Mouse (Mus musculus) liver, adult 2 months (tissue): Measurements from ENCODE around the gene Ipmk. TPM values are rescaled to one million over a fixed set of nuclear protein-coding genes. Genes with fewer than 3 reads are reported as not detected.
"Not testable (repeated sequence)": the region's sequence is repeated elsewhere in the genome, so short reads cannot be mapped to it uniquely, and the experiment has no call there.

Source experiments
- DNase-seq: peaks from one replicate; pipeline ENCODE4 v3.0.0-alpha.2; 2011; ENCODE audit warnings: low read depth, low spot score; ENCODE audit errors: extremely low read depth
- H3K27ac ChIP-seq: fragments of 200-500 bp; replicated peaks from 2 replicates; pipeline ENCODE4 v1.5.1; 2012; ENCODE audit warnings: low read depth, mild to moderate bottlenecking, control low read depth, inconsistent platforms, low read length; ENCODE audit not compliant: insufficient read depth
- H3K27me3 ChIP-seq: fragments of 200-500 bp; 2 replicates; pipeline ENCODE4 v1.6.1; 2012; ENCODE audit warnings: mild to moderate bottlenecking, moderate library complexity, low read length, inconsistent platforms; ENCODE audit not compliant: control insufficient read depth, insufficient read depth
- H3K36me3 ChIP-seq: fragments of 200-500 bp; 2 replicates; pipeline ENCODE4 v1.6.1; 2012; ENCODE audit warnings: low read length, inconsistent platforms; ENCODE audit not compliant: control insufficient read depth, insufficient read depth
- H3K4me1 ChIP-seq: fragments of 200-500 bp; 2 replicates; pipeline ENCODE4 v1.6.1; 2011; ENCODE audit warnings: low read length; ENCODE audit not compliant: control insufficient read depth, insufficient read depth
- H3K4me3 ChIP-seq: fragments of 200-500 bp; 2 replicates; pipeline ENCODE4 v1.5.1; 2011; ENCODE audit warnings: low read depth, mild to moderate bottlenecking, control low read depth, low read length, moderate library complexity; ENCODE audit not compliant: insufficient read depth
- H3K79me2 ChIP-seq: fragments of 200-500 bp; 2 replicates; pipeline ENCODE4 v1.6.1; 2012; ENCODE audit warnings: inconsistent platforms, mild to moderate bottlenecking, low read length, moderate library complexity; ENCODE audit not compliant: control insufficient read depth, insufficient read depth
- H3K9ac ChIP-seq: fragments of 200-500 bp; 2 replicates; pipeline ENCODE4 v1.6.1; 2012; ENCODE audit warnings: low read depth, mild to moderate bottlenecking, control low read depth, inconsistent platforms, low read length
- CTCF ChIP-seq: fragments of 200-500 bp; IDR thresholded peaks from 2 replicates; pipeline ENCODE4 v1.5.1; 2011; ENCODE audit warnings: low read depth, low read length, control low read depth
- POLR2A ChIP-seq: fragments of 200-500 bp; IDR thresholded peaks from 2 replicates; pipeline ENCODE4 v1.6.1; 2011; ENCODE audit warnings: low read length, control low read depth; ENCODE audit not compliant: insufficient read depth; ENCODE audit errors: extremely low read depth
- WGBS: fragments of 180-500 bp; shearing (Covaris S2); methylation state at CpG from one replicate; pipeline ENCODE4 v1.1.7; 2018; 5-methylcytosine and 5-hydroxymethylcytosine counted together
- polyA plus RNA-seq: library from polyadenylated mRNA; depleted of rRNA; stranded (reverse); fragments of >200 nt; gene quantifications from 2 replicates; pipeline ENCODE4 v1.2.3, GENCODE M21; 2012
- total RNA-seq: library from RNA; depleted of rRNA; stranded (reverse); fragments of >200 nt; gene quantifications from 2 replicates; pipeline ENCODE4 v1.2.3, GENCODE M21; 2014

The Ipmk gene
- total and polyA plus RNA-seq, 2 experiments: 11.6 to 46.2 TPM

DNA sequence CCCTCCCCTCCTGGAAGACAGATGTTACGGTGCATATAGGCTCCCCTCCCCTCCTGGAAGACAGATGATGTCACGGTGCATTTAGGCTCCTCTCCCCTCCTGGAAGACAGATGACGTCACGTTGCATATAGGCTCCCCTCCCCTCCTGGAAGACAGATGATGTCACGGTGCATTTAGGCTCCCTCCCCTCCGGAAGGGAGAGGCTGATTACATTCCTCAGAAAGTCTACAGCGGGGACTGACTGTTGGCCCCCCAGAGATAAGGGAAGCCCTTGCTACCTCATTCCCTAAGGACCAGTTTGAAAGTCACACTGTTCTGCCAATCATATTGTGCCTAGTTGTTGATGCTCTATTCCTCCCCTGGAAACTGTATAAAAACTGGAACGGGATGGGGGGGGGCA is 100.1 kb downstream of the Ipmk start:
- no peak overlapping the region for H3K27ac ChIP-seq
- H3K36me3 ChIP-seq: no peaks in the 10 kb centered on the region
- no peaks in the 10 kb centered on the region for H3K4me1 ChIP-seq
- TF ChIP-seq POLR2A (no peak), CTCF (no peak)
- no peaks in the 10 kb centered on the region for H3K79me2 ChIP-seq
- H3K27me3 ChIP-seq: no peaks in the 10 kb centered on the region; the same call in 1 of the 2 replicates
- H3K9ac ChIP-seq: no peak overlapping the region
- no peak overlapping the region for H3K4me3 ChIP-seq
- DNase-seq: no peak
- 67% methylated on average over 8 of the region's 8 CpGs for WGBS

- Histone ChIP-seq H3K4me3 (no peak overlapping the region), H3K27me3 (no peaks in the 10 kb centered on the region; the same call in 1 of the 2 replicates), H3K27ac (no peak overlapping the region), H3K4me1 (no peaks in the 10 kb centered on the region), H3K9ac (no peak overlapping the region), H3K79me2 (no peaks in the 10 kb centered on the region), H3K36me3 (no peaks in the 10 kb centered on the region)
- TF ChIP-seq CTCF (no peak), POLR2A (no peak)
- DNase-seq: no peak
- WGBS: 62% methylated on average over 5 of the region's 5 CpGs
Observed at GRCm38 (mm10) chr10:71448284-71448683, 100.7 kb downstream of the Ipmk start.

GRCm38 (mm10) chr10:71455355-71455754 is 107.8 kb downstream of the Ipmk start:
- DNase-seq: no peak
- Histone ChIP-seq H3K79me2 (no peaks in the 10 kb centered on the region), H3K27me3 (no peaks in the 10 kb centered on the region), H3K27ac (no peak overlapping the region), H3K4me3 (no peak overlapping the region), H3K4me1 (no peaks in the 10 kb centered on the region), H3K9ac (no peak overlapping the region), H3K36me3 (no peaks in the 10 kb centered on the region)
- WGBS: 67% methylated on average over 3 of the region's 3 CpGs
- TF ChIP-seq POLR2A (no peak), CTCF (no peak)

- H3K4me3 ChIP-seq, H3K9ac ChIP-seq, H3K4me1 ChIP-seq, H3K27ac ChIP-seq, DNase-seq, H3K36me3 ChIP-seq, H3K79me2 ChIP-seq, H3K27me3 ChIP-seq: not testable (repeated sequence)
- 87% methylated on average over 13 of the region's 13 CpGs for WGBS
Observed at GRCm38 (mm10) chr10:71462371-71462770, 114.8 kb downstream of the Ipmk start.

- TF ChIP-seq CTCF: no peak
- WGBS: 93% methylated on average over 6 of the region's 6 CpGs
Observed at GRCm38 (mm10) chr10:71464417-71464816, 116.9 kb downstream of the Ipmk start.

GRCm38 (mm10) chr10:71468315-71468714 is 120.8 kb downstream of the Ipmk start:
- H3K27ac ChIP-seq: no peak overlapping the region
- DNase-seq: no peak
- H3K79me2 ChIP-seq: no peaks in the 10 kb centered on the region
- no peak overlapping the region for H3K4me3 ChIP-seq
- H3K27me3 ChIP-seq: no peaks in the 10 kb centered on the region
- no peaks in the 10 kb centered on the region for H3K36me3 ChIP-seq
- no peak overlapping the region for H3K9ac ChIP-seq
- H3K4me1 ChIP-seq: no peaks in the 10 kb centered on the region
- WGBS: 87% methylated on average over 3 of the region's 3 CpGs
- TF ChIP-seq POLR2A (no peak), CTCF (no peak)

More at GRCm38 (mm10) chr10:71464417-71464816, 116.9 kb downstream of the Ipmk start:
- H3K4me1 ChIP-seq: no peaks in the 10 kb centered on the region
- no peak overlapping the region for H3K27ac ChIP-seq
- H3K79me2 ChIP-seq: no peaks in the 10 kb centered on the region
- H3K9ac ChIP-seq: no peak overlapping the region
- DNase-seq: no peak
- H3K27me3 ChIP-seq: no peaks in the 10 kb centered on the region; the same call in 1 of the 2 replicates
- H3K36me3 ChIP-seq: no peaks in the 10 kb centered on the region
- H3K4me3 ChIP-seq: no peak overlapping the region
